Mouse (Mus musculus) stomach, postnatal 0 days (tissue): ENCODE results near the gene Sapcd1. TPM values are rescaled to one million over a fixed set of nuclear protein-coding genes. Genes with fewer than 3 reads are reported as not detected.
A peak's percentile ranks its signal among the peaks of the same experiment; 100 is the strongest.
"Not testable (repeated sequence)": the region's sequence is repeated elsewhere in the genome, so short reads cannot be mapped to it uniquely, and the experiment has no call there.

Source experiments
- ATAC-seq: fragments of 200-750 bp; cut with Nextera tagmentation; 2 replicates; pipeline ENCODE4 v1.8.0; 2017; ENCODE audit not compliant: low FRiP score, low TSS enrichment
- DNase-seq: peaks from one replicate; pipeline ENCODE4 v3.0.0-alpha.2; 2016; ENCODE audit warnings: low spot score
- H3K27ac ChIP-seq: fragments of 300-500 bp; sonication (generic); replicated peaks from 2 replicates; pipeline ENCODE4 v1.5.1; 2014; ENCODE audit warnings: mild to moderate bottlenecking, control low read depth
- H3K27me3 ChIP-seq: fragments of 300-500 bp; sonication (generic); 2 replicates; pipeline ENCODE4 v1.6.1; 2014; ENCODE audit warnings: low read length; ENCODE audit not compliant: control insufficient read depth, insufficient read depth
- H3K36me3 ChIP-seq: fragments of 300-500 bp; sonication (generic); 2 replicates; pipeline ENCODE4 v1.6.1; 2014; ENCODE audit warnings: low read length, mixed read lengths; ENCODE audit not compliant: control insufficient read depth, insufficient read depth
- H3K4me1 ChIP-seq: fragments of 300-500 bp; sonication (generic); replicated peaks from 2 replicates; pipeline ENCODE4 v1.6.1; 2014; ENCODE audit warnings: antibody characterized with exemption; ENCODE audit not compliant: control insufficient read depth, insufficient read depth
- H3K4me2 ChIP-seq: fragments of 300-500 bp; sonication (generic); replicated peaks from 2 replicates; pipeline ENCODE4 v1.6.1; 2014; ENCODE audit warnings: low read depth, mild to moderate bottlenecking, control low read depth, moderate library complexity
- H3K4me3 ChIP-seq: fragments of 300-500 bp; sonication (generic); 2 replicates; pipeline ENCODE4 v1.5.1; 2014; ENCODE audit warnings: low read depth, low read length, control low read depth
- H3K9ac ChIP-seq: fragments of 300-500 bp; sonication (generic); 2 replicates; pipeline ENCODE4 v1.6.1; 2014; ENCODE audit warnings: mild to moderate bottlenecking, low read length, control low read depth, mixed read lengths
- H3K9me3 ChIP-seq: fragments of 300-500 bp; sonication (generic); 2 replicates; pipeline ENCODE4 v1.6.1; 2016; ENCODE audit warnings: low read length; ENCODE audit not compliant: control insufficient read depth
- CTCF ChIP-seq: IDR thresholded peaks from 2 replicates; pipeline ENCODE4 v1.5.1; 2016; ENCODE audit warnings: antibody characterized with exemption, low read depth, mild to moderate bottlenecking, moderate library complexity
- EP300 ChIP-seq: optimal IDR thresholded peaks from 2 replicates; pipeline ENCODE3; 2016; ENCODE audit warnings: antibody characterized with exemption
- WGBS: fragments of 180-500 bp; shearing (Covaris S2); extraction: QIAGEN DNeasy Blood & Tissue Kit; methylation state at CpG from one replicate; pipeline ENCODE4 v1.1.7; 2014; 5-methylcytosine and 5-hydroxymethylcytosine counted together
- polyA plus RNA-seq: library from polyadenylated mRNA; unstranded; fragments of >200 nt; fragmentation: Nextera tagmentation; extraction: Ambion mirVana; gene quantifications from 2 replicates; pipeline ENCODE4 v1.2.1, GENCODE M21; 2015

Sapcd1 gene
- polyA plus RNA-seq, 1 experiment from 2014 or later, result 8.0 TPM

- Histone ChIP-seq H3K4me2 (0 out of 2 replicates have a peak overlapping the region, but pooled peaks have one; percentile 2), H3K4me3 (no peak overlapping the region), H3K4me1 (peaks cover 9% of the 10 kb centered on the region), H3K9me3 (no peaks in the 10 kb centered on the region), H3K27ac (no peak overlapping the region), H3K27me3 (no peaks in the 10 kb centered on the region), H3K9ac (0 out of 2 replicates have a peak overlapping the region, but pooled peaks have one; percentile 27), H3K36me3 (peaks cover 14% of the 10 kb centered on the region)
- DNase-seq (no peak), ATAC-seq (no peak)
- WGBS, result 51% methylated on average over 9 of the region's 9 CpGs
- TF ChIP-seq EP300 (no peak), CTCF (no peak)
Measured at GRCm38 (mm10) chr17:35003022-35003838, 24.6 kb downstream of the Sapcd1 start.

GRCm38 (mm10) chr17:35002153-35002865 is 25.5 kb downstream of the Sapcd1 start:
- TF ChIP-seq EP300, result no peak
- TF ChIP-seq CTCF, result no peak
- peak overlapping the region; percentile 78 for H3K27ac ChIP-seq
- H3K36me3 ChIP-seq, result peaks cover 12% of the 10 kb centered on the region
- H3K4me3 ChIP-seq, result peak overlapping the region; percentile 76
- WGBS, result 6% methylated on average over 12 of the region's 12 CpGs
- ATAC-seq (no peak), DNase-seq (peak; percentile 23)
- no peaks in the 10 kb centered on the region for H3K27me3 ChIP-seq
- no peaks in the 10 kb centered on the region for H3K9me3 ChIP-seq
- H3K9ac ChIP-seq, result peak overlapping the region; percentile 50
- H3K4me1 ChIP-seq, result peaks cover 9% of the 10 kb centered on the region
- peak overlapping the region; percentile 99 for H3K4me2 ChIP-seq

GRCm38 (mm10) chr17:35001452-35002152 is 26.2 kb downstream of the Sapcd1 start:
- TF ChIP-seq CTCF (no peak), EP300 (no peak)
- peak overlapping the region; percentile 87 for H3K9ac ChIP-seq
- ATAC-seq (no peak; the same call in 1 of the 2 replicates), DNase-seq (peak; percentile 46)
- peak overlapping the region; percentile 98 for H3K27ac ChIP-seq
- H3K36me3 ChIP-seq, result peaks cover 12% of the 10 kb centered on the region
- H3K27me3 ChIP-seq, result no peaks in the 10 kb centered on the region
- peak overlapping the region; percentile 76 for H3K4me3 ChIP-seq
- H3K9me3 ChIP-seq, result no peaks in the 10 kb centered on the region
- peaks cover 9% of the 10 kb centered on the region for H3K4me1 ChIP-seq
- WGBS, result under 1% methylated on average over 35 of the region's 35 CpGs
- peak overlapping the region; percentile 99 for H3K4me2 ChIP-seq

GRCm38 (mm10) chr17:35000717-35001451 is 26.9 kb downstream of the Sapcd1 start, which contains the start of gene Vars:
Gene Vars, plus strand, starts transcription at chr17:35000987.
- peak within 1 kb of the TSS; percentile 87 for H3K9ac ChIP-seq
- H3K9me3 ChIP-seq, result no peaks in the 10 kb centered on the region
- peaks cover 9% of the 10 kb centered on the region for H3K4me1 ChIP-seq
- peak within 1 kb of the TSS; percentile 98 for H3K27ac ChIP-seq
- TF ChIP-seq CTCF (peak; percentile 21), EP300 (no peak)
- H3K4me2 ChIP-seq, result peak within 1 kb of the TSS; percentile 99
- under 1% methylated on average over 68 of the region's 83 CpGs for WGBS
- no peaks in the 10 kb centered on the region for H3K27me3 ChIP-seq
- peak within 1 kb of the TSS; percentile 76 for H3K4me3 ChIP-seq
- H3K36me3 ChIP-seq, result peaks cover 12% of the 10 kb centered on the region
- DNase-seq, result peak; percentile 90
- ATAC-seq, result peak; percentile 86

- H3K9ac ChIP-seq, result peak overlapping the region; percentile 87
- peak overlapping the region; percentile 98 for H3K27ac ChIP-seq
- peak overlapping the region; percentile 76 for H3K4me3 ChIP-seq
- not testable (repeated sequence) for H3K4me1 ChIP-seq, H3K27me3 ChIP-seq, H3K36me3 ChIP-seq, ATAC-seq, H3K9me3 ChIP-seq
- WGBS, result 10% methylated on average over 28 of the region's 32 CpGs
- peak overlapping the region; percentile 99 for H3K4me2 ChIP-seq
- DNase-seq, result peak; percentile 44
Measured at GRCm38 (mm10) chr17:34999871-35000716, 27.7 kb downstream of the Sapcd1 start.
